Mouse (Mus musculus) common myeloid progenitor, adult 5-6 weeks (primary cell): ENCODE measurements around the gene Mrtfb. TPM values are rescaled to one million over a fixed set of nuclear protein-coding genes. Genes with fewer than 3 reads are reported as not detected.

ENCODE experiments used
- ATAC-seq: replicated peaks from 2 replicates; pipeline ENCODE4 v1.8.0; 2016; ENCODE audit warnings: low read depth, mild to moderate bottlenecking, moderate TSS enrichment, inconsistent platforms; ENCODE audit not compliant: poor library complexity, severe bottlenecking
- total RNA-seq: library from RNA; stranded (forward); fragments of 200-1000, 187-1606 nt; gene quantifications from 2 replicates; pipeline ENCODE4 v1.2.3, GENCODE M21; 2017

Mrtfb gene
- total RNA-seq, 1 experiment from 2014 or later, result 8.8 TPM

DNA sequence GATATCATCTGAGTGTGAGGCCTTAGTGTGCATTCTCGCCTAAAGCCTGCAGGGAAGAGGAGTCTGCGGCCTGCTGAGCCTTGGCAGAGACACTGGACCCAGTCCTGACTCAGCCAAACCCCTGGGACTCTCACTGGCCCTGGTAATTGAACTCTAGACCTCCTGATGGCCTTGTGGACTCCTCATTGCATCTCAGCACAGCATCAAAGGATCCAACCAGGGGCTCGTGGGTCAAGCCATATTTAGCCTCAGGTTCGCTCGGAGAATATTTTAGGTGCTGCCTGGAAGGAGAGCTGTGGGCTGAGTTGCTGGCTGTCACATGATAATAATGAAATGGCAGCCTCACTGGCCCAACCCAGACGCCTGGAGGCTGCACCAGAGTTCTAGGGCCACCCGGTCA, 196.4 kb downstream of the Mrtfb start:
- no peak for ATAC-seq

DNA sequence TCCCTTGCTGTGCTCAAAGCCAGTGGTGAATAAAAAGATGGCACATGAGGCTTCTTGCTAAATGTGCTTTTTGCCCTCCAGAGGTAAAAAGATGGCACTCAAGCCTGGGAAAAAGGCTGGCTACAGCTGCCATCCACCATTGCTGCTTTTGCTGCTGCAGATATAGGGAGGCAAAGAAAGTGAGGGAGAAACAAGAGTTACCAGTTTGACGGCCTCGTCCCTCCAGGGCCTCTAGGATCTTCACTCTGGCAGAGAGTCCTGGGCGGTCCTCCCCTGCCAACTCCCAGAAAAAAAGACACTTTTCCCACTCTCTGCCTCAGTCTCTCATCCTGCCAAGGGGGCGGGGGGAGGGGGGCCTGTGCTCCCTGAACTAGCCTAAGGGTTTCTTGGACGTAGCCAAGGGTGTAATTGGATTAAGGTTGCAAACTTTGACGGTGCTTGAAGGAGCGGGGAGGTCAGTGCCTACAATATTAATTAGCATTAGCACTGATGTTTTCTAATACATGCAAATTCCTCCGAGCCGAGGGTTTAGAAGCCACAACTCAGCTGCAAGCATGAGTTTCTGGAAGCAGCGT, 197.8 kb downstream of the Mrtfb start:
- ATAC-seq, result no peak

DNA sequence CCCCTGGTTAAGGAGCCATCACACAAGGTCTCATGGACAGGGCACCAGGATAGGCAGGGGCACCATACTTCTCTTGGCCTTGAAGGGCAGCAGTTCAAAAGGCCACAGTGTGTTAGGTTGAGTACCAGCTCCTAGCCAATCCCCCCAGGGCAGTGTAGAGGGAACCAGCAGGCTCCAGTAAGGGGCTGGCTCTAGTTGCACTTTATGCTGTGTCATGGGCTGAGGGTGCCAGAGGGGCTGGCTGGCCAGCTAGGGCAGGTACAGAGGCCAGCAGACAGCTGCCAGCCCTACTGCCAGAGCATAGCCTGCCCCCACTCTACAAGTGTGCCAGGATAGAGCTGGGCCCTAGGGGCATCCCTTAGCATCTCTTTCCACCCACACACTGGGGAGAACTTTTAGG, 199.3 kb downstream of the Mrtfb start:
- ATAC-seq, result no peak

DNA sequence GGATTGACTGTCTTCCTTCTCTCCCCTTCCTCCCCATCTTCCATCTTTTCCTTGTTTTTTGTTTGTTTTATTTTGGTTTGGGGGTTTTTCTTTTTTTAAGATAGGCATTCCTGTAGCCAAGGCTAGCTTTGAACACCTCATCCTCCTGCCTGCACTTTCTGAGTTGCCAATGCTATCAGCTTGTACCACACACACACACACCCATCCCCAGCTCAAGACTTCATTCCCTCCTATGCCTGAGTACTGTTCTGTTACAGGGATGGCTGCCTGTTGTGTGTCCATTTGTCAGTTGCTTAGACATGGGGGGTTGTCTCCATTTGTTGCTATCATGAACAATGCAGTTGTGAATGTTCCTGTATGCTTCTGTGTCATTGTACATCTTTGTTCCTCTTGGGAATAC, 202.3 kb downstream of the Mrtfb start:
- no peak for ATAC-seq

DNA sequence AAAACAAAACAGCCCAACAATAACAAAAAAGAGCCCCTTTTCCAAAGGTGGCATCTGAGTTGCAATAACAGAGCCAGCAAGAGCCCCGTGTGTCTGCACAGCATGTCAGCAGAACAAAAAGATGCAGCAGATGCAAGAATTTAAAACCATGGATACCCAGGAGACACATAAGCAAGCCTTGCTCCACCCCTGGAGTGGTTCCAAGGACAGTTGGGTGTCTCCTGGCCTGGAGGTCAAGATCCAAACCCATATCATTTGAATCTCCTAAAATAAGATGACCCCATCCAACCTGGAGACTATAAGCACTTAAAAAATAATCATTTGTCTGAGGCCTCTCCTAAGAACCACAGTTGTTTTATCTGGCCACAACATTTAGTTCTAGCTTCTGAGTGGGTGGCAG, 203.8 kb downstream of the Mrtfb start:
- no peak for ATAC-seq

DNA sequence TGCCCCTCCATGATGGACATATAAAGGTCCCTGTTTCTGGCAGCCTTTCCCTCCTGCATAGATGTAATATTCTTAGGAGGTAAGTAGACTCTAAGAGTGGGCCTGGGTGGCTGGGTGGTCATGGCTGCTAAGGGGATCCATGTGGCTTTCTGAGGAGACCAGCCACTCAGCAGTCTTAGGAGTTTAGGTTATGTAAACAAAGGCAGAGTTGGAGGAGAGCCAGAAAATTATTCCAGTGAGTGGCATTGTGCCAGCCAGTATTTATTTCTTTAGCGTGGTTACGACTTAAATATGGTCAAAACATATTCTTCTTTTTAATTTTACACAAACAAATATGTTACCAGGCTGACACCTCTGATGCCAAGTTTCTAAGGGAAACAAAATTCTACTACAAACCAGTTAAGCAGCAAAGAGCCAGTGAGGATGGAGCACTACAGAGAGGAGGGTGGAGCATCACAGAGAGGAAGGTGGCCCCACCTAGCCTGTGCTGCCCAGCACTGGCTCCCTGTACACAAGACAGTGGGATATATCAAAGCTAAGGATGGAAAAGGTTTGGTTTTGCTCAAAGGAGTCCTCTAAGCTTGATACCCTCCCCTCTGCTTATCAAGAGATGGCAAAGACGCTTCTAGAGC, 204.6 kb downstream of the Mrtfb start:
- ATAC-seq, result no peak

DNA sequence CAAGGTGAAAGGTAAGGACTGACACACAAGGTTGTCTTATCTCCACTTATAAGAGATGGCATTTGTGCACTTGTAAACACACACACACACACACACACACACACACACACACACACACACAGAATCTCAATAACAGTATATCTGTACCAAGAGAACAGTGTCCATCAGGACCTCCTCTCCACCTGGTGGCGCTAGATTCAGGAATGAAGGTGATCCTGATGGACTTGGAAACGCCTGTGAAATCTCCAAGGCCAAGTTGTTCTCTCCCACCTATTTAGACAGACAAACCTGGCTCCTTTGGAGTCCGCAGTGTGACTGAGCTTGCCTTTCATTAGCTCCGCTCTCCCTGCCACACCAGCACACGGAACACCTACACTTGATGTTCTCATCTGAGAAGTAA, 208.4 kb downstream of the Mrtfb start:
- ATAC-seq, result no peak

Other genes with a start within 250 kb of the Mrtfb start
- gene Ercc4, start 146.8 kb upstream of the Mrtfb start, total RNA-seq, result 10.8 and 20.8 TPM in 2 replicates